Mouse (Mus musculus) gastrocnemius, adult 18-20 months (tissue): ENCODE measurements around the gene Prss57. TPM values are rescaled to one million over a fixed set of nuclear protein-coding genes. Genes with fewer than 3 reads are reported as not detected.
A peak's percentile ranks its signal among the peaks of the same experiment; 100 is the strongest.

ENCODE experiments used
- DNase-seq: peaks from one replicate; pipeline ENCODE4 v3.0.0; 2021; ENCODE audit warnings: low spot score
- total RNA-seq, 2 experiments: library from RNA; stranded (reverse); gene quantifications; 2 replicates each; pipeline ENCODE4 v1.2.3; 2021

The Prss57 gene
- total RNA-seq, 2 experiments from 2014 or later, result not detected

DNA sequence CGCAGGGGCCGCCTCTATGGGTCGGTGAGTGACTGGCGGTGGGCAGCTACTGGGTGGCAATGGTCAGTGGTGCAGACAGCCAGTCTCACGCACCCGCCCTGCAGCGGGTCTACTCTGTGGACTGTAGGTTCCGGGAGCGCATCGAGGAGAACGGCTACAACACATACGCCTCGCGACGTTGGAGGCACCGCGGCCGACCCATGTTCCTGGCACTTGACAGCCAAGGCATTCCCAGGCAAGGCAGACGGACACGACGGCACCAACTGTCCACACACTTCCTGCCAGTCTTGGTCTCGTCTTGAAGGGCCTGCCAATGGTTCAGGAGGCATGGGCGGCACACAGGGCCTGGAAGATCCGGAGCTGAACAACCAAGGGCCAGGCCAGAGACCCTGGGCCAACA, 34.1 kb downstream of the Prss57 start:
- no peak for DNase-seq

DNA sequence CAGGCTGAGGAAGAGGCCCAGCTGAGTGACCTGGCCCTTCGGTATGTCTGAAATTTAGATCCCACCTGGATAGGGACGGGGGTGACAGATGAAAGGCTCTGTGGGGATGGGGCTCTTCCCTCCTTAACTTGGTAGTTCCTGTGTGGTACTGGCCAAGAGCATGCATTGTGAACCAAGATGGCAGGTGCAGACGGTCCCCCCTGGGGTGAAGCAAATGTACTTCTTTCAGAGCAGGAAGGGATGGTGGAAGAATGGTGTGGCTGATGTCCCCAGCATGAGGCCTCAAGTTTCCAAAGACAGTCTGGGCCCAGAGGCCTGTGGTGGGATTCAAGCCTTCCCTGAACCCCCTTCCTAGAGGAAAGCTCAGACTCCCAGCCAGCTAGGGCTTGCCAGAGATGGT, 34.9 kb downstream of the Prss57 start:
- no peak for DNase-seq

DNA sequence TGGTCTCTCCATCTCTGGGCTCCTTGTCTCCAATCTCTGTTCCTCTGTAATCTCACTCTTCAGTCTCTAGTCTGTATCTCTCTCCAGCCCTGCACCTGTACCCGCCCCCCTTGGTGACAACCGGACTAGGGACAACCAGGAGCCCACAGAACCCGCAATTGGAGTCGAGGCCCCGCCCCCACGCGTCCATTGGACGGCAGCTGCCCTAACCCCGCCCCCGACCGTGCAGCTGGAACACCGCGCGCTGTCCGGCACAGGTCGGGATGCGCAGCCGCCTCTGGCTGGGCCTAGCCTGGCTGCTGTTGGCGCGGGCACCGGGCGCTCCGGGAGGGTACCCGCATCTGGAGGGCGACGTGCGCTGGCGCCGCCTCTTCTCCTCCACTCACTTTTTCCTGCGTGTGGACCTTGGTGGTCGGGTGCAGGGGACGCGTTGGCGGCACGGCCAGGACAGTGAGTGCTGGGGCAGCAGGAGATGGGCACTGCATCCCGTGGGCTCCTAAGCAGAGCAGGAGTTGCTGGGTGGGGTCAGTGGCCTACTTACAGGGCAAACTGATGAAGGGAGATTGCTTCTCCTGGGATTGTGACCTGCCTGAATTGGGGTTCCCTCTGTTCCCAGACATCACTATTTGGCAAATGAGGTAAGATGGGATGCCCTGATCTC, 35.8 kb downstream of the Prss57 start, which contains the start of gene Fgf22:
Gene Fgf22, plus strand, starts transcription at position 221 of the 661 bp plus-strand sequence.
- DNase-seq, result peak; percentile 64

DNA sequence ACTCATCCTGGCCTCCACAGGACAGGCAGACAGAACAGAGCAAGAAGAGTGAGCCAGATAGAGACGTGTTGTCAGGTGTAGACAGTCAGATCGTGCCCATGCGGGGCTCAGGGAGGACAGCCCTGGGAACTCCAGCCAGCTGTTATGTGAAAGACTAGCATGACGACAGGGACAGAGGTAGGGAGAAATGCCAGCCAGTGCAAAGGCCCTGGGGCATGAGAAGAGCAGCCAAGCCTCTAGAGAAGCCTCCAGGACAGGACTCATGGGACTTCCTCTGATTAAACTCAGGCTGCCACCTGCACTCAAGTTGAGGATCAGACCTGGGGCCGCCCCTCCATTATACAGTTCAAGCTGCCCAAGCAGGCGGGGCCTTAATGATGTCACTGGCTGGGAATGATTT, 42.3 kb downstream of the Prss57 start:
- DNase-seq, result no peak

DNA sequence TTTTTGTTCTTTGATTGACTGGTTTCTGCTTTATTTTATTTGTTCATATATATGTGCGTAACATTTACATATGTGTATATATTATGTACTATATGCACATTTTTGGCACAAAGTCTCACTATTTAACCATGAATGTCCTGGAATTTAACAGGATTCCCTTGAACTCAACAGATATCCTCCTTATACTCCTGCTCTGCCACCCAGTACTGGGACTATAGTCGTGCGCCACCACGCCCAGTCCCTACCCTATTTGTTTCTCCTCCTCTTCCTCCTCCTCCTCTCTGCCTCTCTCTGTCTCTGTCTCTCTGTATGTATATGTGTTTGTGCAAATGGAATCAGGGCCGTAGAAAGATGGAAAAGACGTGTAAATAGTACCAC, 44.0 kb downstream of the Prss57 start:
- DNase-seq, result no peak

DNA sequence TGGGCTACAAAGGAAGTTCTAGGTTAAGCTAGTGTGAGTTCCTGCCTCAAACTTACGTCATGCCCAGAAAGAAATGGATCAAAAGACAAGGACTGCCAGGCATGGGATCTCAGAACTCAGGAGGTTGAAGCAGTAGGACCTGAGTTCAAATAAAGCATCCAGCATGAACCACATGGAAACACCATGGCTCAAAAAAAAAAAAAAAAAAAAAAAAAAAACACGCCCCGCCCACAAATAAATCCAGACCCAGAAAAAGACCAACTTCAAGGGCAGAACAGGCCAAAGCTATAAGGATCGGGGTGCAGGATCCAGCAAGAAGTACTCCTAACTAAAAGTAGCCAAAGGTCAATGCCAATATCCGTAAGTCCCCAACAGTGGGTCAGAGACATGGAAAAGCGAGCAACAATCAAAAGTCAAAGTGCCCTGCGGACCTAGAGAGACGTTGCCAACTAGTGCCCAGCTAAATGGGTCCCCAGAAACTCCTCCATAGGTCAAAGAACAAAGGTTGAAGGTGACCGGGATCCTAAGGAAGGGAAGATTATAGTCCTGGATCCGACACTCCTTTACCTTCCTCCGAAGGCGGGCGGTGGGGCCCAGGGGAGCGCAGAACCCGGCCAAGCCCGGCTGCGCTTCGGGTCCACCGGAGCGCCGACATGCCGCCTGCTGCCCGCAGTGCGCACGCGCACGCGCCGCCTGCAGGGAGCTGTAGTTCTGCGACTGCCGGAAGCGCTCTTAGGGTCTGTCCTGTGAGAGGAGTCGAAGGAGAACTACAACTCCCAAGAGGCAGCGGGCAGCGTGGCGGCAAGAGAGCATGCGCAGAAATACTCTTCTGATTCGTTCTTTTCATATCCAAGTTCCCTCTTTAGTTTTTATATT, 44.6 kb downstream of the Prss57 start, which contains the start of gene Polrmt:
Gene Polrmt, minus strand, starts transcription at position 684 of the 876 bp plus-strand sequence.
- DNase-seq, result peak; percentile 97

DNA sequence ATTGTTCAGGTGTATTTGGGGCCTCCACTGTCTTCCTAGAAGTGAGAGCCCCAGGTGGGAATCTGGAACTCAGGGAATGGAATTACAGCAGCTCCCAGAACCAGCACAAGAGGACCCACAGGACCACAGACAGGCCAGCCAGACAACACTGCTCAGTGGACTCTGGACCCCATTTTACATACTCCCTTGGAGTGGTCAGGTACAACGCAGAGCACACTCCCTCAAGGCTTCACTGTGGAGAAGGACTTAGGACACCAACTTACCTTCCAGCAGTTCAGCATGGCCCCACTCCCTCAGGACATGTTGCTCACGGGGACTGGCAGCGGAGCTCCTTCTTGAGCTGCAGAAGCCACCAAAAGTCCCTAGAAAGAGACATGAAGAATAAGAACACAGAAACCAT, 45.4 kb downstream of the Prss57 start:
- DNase-seq, result no peak

DNA sequence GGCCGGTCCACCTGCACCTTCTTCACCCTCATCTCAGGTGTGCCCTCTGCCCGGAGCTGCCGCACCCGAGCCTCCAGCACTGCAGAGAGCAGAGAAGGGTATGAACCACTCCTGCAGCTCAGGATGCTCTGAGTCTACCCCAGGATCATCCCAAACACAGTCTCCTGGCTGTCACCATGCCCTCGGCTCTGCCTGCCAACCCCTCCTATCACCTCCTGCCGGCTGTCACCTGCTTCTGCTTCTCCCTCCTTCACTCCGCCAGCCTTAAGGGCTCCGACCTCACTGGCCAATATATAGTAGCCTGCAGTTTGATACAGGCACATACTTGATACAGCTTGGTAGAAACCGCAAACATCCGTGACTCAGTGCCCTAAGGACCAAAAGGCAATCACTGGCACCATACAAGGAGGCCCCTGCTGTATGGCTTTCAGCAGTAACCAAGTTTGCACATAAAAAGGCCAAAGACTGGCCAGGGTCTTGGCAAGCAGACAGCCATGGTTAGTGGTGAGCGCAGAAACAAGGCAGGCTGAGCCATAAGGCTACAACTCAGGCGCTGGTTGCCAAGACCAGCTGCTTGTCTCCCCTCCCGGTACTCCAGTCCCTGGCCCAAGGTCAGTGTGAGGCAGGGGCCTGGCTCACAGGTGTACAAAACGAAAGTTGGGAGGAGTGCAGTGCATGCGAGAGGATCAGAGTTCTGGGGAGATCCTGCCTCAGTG, 47.0 kb downstream of the Prss57 start:
- DNase-seq, result no peak

DNA sequence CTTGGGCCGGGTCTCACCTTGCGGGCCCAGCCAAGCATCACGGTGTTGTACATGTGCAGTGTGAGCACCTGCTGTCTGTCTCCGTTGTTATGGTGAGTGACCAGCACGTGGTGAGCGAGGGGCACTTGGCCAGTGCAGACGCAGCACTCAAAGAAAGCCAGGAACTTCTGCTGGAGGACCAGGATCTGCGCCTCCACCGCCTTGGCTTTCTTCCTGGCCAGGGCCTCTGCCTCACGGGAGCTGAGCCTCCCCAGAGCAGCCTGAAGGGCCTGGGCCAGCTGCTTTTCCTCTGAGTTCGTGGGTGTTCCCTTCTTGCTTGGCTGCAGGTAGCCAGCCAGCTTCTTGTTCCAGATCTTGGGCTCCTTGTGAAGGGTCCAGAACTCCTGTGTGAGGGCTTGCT, 47.6 kb downstream of the Prss57 start:
- no peak for DNase-seq

DNA sequence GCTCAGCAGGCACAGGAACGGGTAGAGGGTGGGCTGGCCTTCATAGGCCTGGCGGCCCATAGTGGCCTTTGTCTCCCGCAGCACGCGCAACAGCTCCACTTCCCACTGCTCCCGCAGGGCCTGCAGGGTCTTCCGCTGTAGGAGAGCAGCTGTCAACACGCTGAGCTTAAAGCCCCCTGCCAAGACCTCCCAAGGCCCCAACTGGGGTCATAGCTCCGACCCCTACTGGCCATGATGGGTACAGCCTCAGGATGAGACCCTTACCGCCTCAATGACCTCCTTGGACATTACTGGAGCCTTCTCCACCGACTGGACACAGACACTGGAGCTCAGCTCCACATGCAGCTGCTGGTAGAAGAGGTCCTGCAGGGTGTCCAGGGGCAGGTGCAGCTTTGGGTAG, 49.9 kb downstream of the Prss57 start:
- no peak for DNase-seq

DNA sequence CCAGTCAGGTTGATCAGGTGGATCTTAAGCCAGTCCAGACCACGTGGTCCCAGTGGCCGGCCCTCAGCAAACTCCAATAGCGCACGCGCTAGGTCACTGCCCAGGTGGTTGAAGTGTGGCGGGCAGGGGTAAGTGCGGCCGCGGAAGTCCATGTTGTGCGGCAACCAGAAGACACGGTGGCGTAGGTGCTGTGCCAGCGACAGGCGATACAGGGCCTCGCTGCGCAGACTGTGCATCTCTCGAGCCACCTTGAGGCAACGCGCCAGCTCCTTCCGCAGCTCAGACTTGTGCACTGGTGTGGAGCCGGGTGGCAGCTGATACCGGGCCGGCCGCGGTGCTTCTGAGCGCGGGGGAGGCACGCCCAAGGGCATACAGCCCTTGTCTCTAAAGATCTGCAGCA, 51.5 kb downstream of the Prss57 start:
- no peak for DNase-seq

DNA sequence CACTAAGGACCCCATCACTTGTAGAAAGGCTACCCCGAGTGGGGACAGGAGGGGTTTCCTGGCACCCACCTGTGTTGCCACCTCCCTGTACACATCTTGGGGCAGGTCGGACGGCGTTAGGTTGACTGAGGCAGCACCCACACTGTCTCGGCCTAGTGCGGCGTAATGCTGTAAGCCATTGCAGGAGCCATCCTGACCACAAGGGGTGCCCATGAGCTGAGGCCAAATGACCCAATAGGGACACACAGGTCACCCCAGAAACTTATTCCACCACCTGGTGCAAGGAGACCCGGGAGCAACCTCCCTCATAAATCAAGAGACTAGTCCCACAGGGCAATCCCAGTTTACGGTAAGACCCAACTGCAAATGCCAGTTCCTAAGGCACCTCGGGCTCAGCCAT, 52.5 kb downstream of the Prss57 start:
- no peak for DNase-seq

DNA sequence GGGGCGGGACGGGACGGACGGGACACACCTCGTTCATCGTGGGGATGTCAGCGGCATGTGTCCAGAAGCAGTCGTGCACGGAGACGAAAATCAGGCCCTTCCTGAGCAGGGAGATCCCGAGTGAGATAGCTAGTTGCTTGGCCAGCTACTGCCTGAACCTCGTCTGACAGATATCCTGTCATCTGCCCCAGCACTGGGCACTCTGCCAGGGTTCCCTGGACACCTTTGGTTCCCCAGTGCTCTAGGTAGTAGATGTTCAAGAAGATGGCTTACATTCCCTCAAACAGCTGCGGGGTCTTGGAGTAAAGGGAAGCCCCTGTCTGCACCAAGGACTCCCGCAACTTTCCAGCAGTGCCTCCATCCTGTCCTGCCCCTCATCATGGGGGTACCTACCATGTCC, 54.1 kb downstream of the Prss57 start:
- no peak for DNase-seq

DNA sequence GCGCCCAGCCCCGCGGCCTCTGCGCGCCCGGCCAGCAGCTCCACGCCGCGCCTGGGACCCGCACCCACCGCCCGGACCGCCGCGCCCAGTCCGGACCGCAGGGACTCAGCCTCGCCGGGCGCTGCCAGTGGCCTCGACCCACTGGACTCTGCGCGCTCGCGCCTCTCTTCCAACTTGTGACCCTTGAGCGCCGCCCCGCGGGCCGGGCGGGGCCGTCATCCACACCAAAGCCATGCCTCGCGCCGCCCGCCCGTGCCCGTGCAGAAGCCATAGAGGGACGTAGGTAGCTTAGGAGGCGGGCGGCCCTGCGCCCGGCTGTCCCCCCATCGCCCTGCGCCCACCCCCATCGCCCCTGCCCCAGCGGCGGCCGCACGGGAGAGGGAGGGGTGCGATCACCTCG, 55.4 kb downstream of the Prss57 start:
- no peak for DNase-seq

DNA sequence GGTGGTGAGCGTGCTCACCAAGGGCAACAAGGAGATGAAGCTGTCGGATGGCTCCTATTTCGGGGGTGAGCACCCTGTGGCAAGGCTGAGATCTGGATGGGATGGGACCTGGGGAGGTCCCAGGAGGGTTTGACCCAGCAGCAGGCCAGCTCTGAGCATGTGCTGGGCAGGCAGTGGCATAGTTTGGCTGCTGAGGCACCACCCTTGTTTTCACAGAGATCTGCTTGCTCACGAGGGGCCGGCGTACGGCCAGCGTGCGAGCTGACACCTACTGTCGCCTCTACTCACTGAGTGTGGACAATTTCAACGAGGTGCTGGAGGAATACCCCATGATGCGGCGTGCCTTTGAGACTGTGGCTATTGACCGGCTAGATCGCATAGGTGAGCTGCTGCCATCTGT, 56.9 kb downstream of the Prss57 start:
- DNase-seq, result no peak

DNA sequence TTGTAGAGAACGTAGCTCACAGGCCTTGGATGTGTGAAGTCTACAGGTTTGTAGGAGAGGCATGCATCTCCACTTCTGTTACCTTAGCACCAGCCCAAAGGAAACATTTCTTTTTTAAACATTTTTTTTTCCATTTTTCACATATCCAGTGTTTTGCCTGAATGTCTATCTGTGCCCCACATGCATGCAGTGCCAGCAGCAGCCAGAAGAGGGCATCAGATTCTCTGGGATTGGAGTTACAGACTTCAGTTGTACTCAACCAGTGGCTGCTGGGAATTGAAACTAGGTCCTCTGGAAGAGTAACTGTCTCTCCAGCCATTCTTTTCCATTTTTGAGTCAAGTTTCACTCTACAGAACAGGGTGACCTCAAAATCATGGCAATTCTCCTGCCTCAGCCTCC, 58.3 kb downstream of the Prss57 start:
- DNase-seq, result no peak

Other genes with a start within 250 kb of the Prss57 start
- gene Mier2, start 235.8 kb downstream of the Prss57 start, total RNA-seq, result 10 to 100 TPM; 15.5 to 21.4 TPM
- not detected for gene Theg, start 203.6 kb downstream of the Prss57 start, total RNA-seq
- under 1 TPM; 0.41 to 0.55 TPM for gene C2cd4c, start 176.9 kb downstream of the Prss57 start, total RNA-seq
- 10 to 100 TPM in 1 of 2 experiments, 1 to 10 TPM in 1; 7.5 to 10.0 TPM for gene Shc2, start 153.0 kb downstream of the Prss57 start, total RNA-seq
- gene Odf3l2, start 145.2 kb downstream of the Prss57 start, total RNA-seq, result 100 to 1,000 TPM in 1 of 2 experiments, 10 to 100 TPM in 1; 42.1 to 178 TPM
- gene Madcam1, start 126.4 kb downstream of the Prss57 start, total RNA-seq, result not detected
- gene Tpgs1, start 121.6 kb downstream of the Prss57 start, total RNA-seq, result 10 to 100 TPM; 19.1 to 19.7 TPM
- 100 to 1,000 TPM; 388 to 419 TPM for gene Cdc34, start 108.8 kb downstream of the Prss57 start, total RNA-seq
- gene Gzmm, start 101.9 kb downstream of the Prss57 start, total RNA-seq, result 10 to 100 TPM in 1 of 2 experiments, 1 to 10 TPM in 1; 8.3 to 10.1 TPM
- gene Bsg, start 86.5 kb downstream of the Prss57 start, total RNA-seq, result 100 to 1,000 TPM; 540 to 773 TPM
- gene Hcn2, start 74.3 kb downstream of the Prss57 start, total RNA-seq, result under 1 TPM; 0.47 to 0.66 TPM
- 10 to 100 TPM; 31.9 to 36.7 TPM for gene Polrmt, start 44.4 kb downstream of the Prss57 start, total RNA-seq
- gene Fgf22, start 35.9 kb downstream of the Prss57 start, total RNA-seq, result not detected
- gene Rnf126, start 24.0 kb downstream of the Prss57 start, total RNA-seq, result 10 to 100 TPM; 49.5 to 54.5 TPM
- gene Fstl3, start 13.7 kb downstream of the Prss57 start, total RNA-seq, result 1 to 10 TPM; 1.2 to 1.9 TPM
- gene Palm, start 2.6 kb upstream of the Prss57 start, total RNA-seq, result 10 to 100 TPM; 11.1 to 22.9 TPM
- gene Misp, start 30.0 kb upstream of the Prss57 start, total RNA-seq, result under 1 TPM in 1 of 2 experiments, not detected in 1; 0.40 TPM
- gene Ptbp1, start 63.5 kb upstream of the Prss57 start, total RNA-seq, result 10 to 100 TPM; 12.7 to 22.7 TPM
- gene Prtn3, start 83.5 kb upstream of the Prss57 start, total RNA-seq, result not detected
- gene Plppr3, start 83.7 kb upstream of the Prss57 start, total RNA-seq, result under 1 TPM; 0.11 to 0.17 TPM
- gene Elane, start 95.3 kb upstream of the Prss57 start, total RNA-seq, result not detected
- gene Cfd, start 99.9 kb upstream of the Prss57 start, total RNA-seq, result 100 to 1,000 TPM in 1 of 2 experiments, 10 to 100 TPM in 1; 46.0 to 111 TPM
- 10 to 100 TPM; 31.2 to 32.8 TPM for gene Med16, start 118.0 kb upstream of the Prss57 start, total RNA-seq
- not detected for gene Gm26602, start 119.9 kb upstream of the Prss57 start, total RNA-seq
- under 1 TPM; 0.21 TPM for gene Kiss1r, start 126.0 kb upstream of the Prss57 start, total RNA-seq
- 100 to 1,000 TPM; 114 to 115 TPM for gene R3hdm4, start 130.2 kb upstream of the Prss57 start, total RNA-seq
- gene Arid3a, start 136.1 kb upstream of the Prss57 start, total RNA-seq, result 1 to 10 TPM; 1.5 to 1.7 TPM
- gene Wdr18, start 169.2 kb upstream of the Prss57 start, total RNA-seq, result 10 to 100 TPM; 21.0 to 22.9 TPM
- gene Grin3b, start 179.8 kb upstream of the Prss57 start, total RNA-seq, result under 1 TPM; 0.32 to 0.59 TPM
- gene Tmem259, start 193.4 kb upstream of the Prss57 start, total RNA-seq, result 10 to 100 TPM; 68.7 to 84.2 TPM
- 10 to 100 TPM in 1 of 2 experiments, 1 to 10 TPM in 1; 5.2 to 10.5 TPM for gene Cnn2, start 197.6 kb upstream of the Prss57 start, total RNA-seq
- 1 to 10 TPM; 6.6 to 7.6 TPM for gene Abca7, start 205.5 kb upstream of the Prss57 start, total RNA-seq
- gene Arhgap45, start 225.7 kb upstream of the Prss57 start, total RNA-seq, result 1 to 10 TPM in 1 of 2 experiments, under 1 TPM in 1; 0.75 to 1.3 TPM
- 10 to 100 TPM; 44.3 to 46.2 TPM for gene Polr2e, start 248.8 kb upstream of the Prss57 start, total RNA-seq